Mouse (Mus musculus) Patski (cell line): Measurements from ENCODE around the gene Ankrd13c. TPM values are rescaled to one million over a fixed set of nuclear protein-coding genes. Genes with fewer than 3 reads are reported as not detected.
A peak's percentile ranks its signal among the peaks of the same experiment; 100 is the strongest.

ENCODE experiments used
- ATAC-seq: fragments of 100-300 bp; one replicate; pipeline ENCODE4 v1.8.0; 2021
- CTCF ChIA-PET: fragments of 350-600 bp; sonication (Branson Sonifier 250); formaldehyde crosslinking; loops from one replicate; lab custom pipeline; 2022; ENCODE audit warnings: inconsistent platforms; lab: Charles Lee
- POLR2A ChIA-PET: fragments of 350-600 bp; sonication (Branson Sonifier 250); formaldehyde crosslinking; loops from one replicate; lab custom pipeline; 2022; ENCODE audit warnings: antibody characterized with exemption, inconsistent platforms; lab: Charles Lee
- DNase-seq: peaks from one replicate; pipeline ENCODE4 v3.0.0-alpha.2; 2011; ENCODE audit warnings: low read depth, low spot score
- H3K27me3 ChIP-seq: fragments of 371-371 bp; one replicate; pipeline ENCODE4 v1.5.1; 2021
- CTCF ChIP-seq: fragments of 100-300 bp; IDR thresholded peaks from one replicate; pipeline ENCODE4 v1.5.1; 2021
- in situ Hi-C: fragments of 300-500 bp; cut with MboI; formaldehyde crosslinking; loops from 3 replicates; pipeline ENCODE4 v1.11.1; 2018; ENCODE audit warnings: low pct_unique_long_range_greater_than_20kb, mixed read lengths
- polyA plus RNA-seq: library from polyadenylated mRNA; unstranded; gene quantifications from one replicate; pipeline ENCODE4 v1.2.3, GENCODE M21; 2021

The Ankrd13c gene
- polyA plus RNA-seq, 1 experiment from 2014 or later: 90.6 TPM

DNA sequence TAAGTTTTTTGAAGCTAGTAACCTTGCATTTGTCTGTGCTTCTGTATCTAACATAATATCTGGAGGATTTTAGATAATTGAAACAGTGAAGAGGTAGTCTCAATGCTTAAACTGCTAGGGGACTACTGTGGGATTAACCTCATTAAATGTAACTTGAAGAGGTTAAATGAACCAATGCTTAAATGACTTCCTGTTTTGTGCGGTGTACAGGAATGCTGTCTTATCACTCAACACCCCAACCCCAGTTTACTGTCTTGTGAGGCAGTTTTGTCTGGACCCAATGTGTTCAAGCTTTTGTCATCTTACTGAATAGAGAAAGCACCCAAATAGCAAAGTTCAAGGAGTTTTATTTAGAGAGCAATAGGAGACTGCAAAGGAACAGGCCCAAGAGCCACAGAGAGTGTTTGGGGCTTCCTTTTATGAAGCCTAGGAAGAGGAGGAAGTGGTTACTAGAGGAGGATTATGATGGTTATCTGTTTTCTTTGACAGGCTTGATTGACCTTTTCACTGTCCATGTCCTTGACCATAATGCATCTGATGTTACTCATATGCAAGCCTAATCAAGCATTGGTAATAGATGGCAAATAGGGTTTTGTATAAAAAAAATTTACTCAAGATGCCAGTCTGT lies 51.8 kb downstream of the Ankrd13c start:
- POLR2A ChIA-PET: interaction anchor here (1.5 kb wide), 1 partner anchor 77 kb away, joined by 3 read pairs; no protein-coding TSS in a partner anchor
- CTCF ChIA-PET: interaction anchor here (1.1 to 4.3 kb wide), 3 partner anchors 10 to 26 kb away, joined by 3 to 28 read pairs (median 3); no protein-coding TSS in a partner anchor
- no peak for TF ChIP-seq CTCF

GRCm38 (mm10) chr3:158008647-158009046 lies 61.6 kb downstream of the Ankrd13c start:
- no peaks in the 10 kb centered on the region for H3K27me3 ChIP-seq
- DNase-seq (no peak), ATAC-seq (no peak)
- TF ChIP-seq CTCF: no peak
- in situ Hi-C loops: no loop called here
- ChIA-PET CTCF (interaction anchor here (1.0 to 6.6 kb wide), 8 partner anchors 11 to 133 kb away, joined by 3 to 28 read pairs (median 4); no protein-coding TSS in a partner anchor), POLR2A (interaction anchor here (0.8 to 1.5 kb wide), 4 partner anchors 18 to 47 kb away, joined by 3 to 4 read pairs (median 3); no protein-coding TSS in a partner anchor)

More for the DNA sequence above, 51.8 kb downstream of the Ankrd13c start:
- in situ Hi-C loops: no loop called here
- H3K27me3 ChIP-seq: no peaks in the 10 kb centered on the region
- DNase-seq (no peak), ATAC-seq (no peak)

GRCm38 (mm10) chr3:158009762-158010320 lies 62.8 kb downstream of the Ankrd13c start:
- POLR2A ChIA-PET: interaction anchor here (1.0 to 1.5 kb wide), 2 partner anchors 27 to 48 kb away, joined by 3 read pairs; partner anchors contain the start of genes Lrrc40 and Srsf11
- no peak for DNase-seq
- ATAC-seq: no peak
- TF ChIP-seq CTCF: no peak
- CTCF ChIA-PET: interaction anchor here (0.8 to 6.6 kb wide), 9 partner anchors 9 to 157 kb away, joined by 3 to 28 read pairs (median 4); no protein-coding TSS in a partner anchor
- in situ Hi-C loops: loop anchor here (10.0 kb wide), 1 partner anchor 465 kb away; no protein-coding TSS in a partner anchor
- H3K27me3 ChIP-seq: no peaks in the 10 kb centered on the region

DNA sequence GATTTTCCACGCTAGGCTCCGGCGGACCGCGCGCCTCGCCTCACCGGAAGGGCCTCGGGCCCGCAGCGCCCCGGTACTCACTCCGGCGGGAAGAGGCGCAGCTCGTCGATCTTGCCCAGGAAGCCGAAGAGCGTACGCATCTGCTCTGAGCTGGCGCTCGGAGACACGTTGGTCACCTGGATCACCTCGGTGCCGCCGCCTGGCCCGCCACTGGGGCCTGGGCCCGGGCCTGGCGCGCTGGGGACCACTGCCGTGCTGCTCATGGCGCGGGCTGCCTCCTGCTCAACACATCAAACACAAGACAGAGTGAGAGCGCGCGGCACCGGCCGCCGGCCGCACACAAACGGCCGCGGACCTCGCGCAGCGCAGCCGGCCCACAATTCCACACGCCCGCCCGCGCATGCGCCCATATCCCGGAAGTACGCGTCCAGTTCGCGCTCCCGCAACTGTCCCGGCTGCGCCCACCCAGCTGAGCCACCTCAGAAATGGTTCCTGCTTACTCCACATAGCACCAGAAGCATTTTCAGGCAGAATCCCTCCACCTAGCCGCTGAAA lies 84.4 kb downstream of the Ankrd13c start:
- H3K27me3 ChIP-seq: no peaks in the 10 kb centered on the region
- in situ Hi-C loops: no loop called here
- ChIA-PET POLR2A (interaction anchor here (0.5 to 1.4 kb wide), 2 partner anchors 11 to 866 kb away, joined by 3 read pairs; no protein-coding TSS in a partner anchor), CTCF (interaction anchor here (0.5 to 1.9 kb wide), 4 partner anchors 10 to 26 kb away, joined by 3 to 5 read pairs (median 3); no protein-coding TSS in a partner anchor)
- DNase-seq (peak; percentile 66), ATAC-seq (peak; percentile 84)
- no peak for TF ChIP-seq CTCF

- no peaks in the 10 kb centered on the region for H3K27me3 ChIP-seq
- no peak for TF ChIP-seq CTCF
- DNase-seq (no peak), ATAC-seq (no peak)
- in situ Hi-C loops: no loop called here
- ChIA-PET POLR2A (interaction anchor here (0.5 kb wide), 1 partner anchor 865 kb away, joined by 3 read pairs; no protein-coding TSS in a partner anchor), CTCF (interaction anchor here (1.0 to 1.9 kb wide), 5 partner anchors 12 to 85 kb away, joined by 3 to 5 read pairs (median 3); partner anchors contain the start of gene Ankrd13c)
These were observed 85.1 kb downstream of the Ankrd13c start for GRCm38 (mm10) chr3:158032106-158032505.

DNA sequence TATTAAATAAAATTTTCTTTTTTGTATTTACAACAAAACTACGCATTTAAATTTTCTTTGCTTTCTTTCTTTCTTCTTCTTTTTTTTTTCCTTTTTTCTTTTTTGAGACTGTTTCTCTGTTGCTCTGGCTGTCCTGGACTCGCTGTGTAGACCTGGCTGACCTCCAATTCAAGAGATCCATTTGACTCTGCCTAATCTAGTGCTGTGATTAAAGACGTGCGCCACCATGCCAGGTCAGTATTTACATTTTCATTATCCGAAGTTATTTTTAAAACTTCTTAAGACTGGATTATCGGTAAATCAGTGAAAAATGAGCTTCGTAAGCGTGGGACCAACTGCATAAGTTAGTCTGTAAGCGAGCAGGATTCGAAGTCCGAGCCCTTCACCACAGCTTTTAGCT lies 88.8 kb downstream of the Ankrd13c start:
- in situ Hi-C loops: no loop called here
- ChIA-PET CTCF (interaction anchor here (1.0 to 1.5 kb wide), 5 partner anchors 11 to 41 kb away, joined by 3 to 6 read pairs (median 4); no protein-coding TSS in a partner anchor), POLR2A (interaction anchor here (1.0 to 1.8 kb wide), 3 partner anchors 23 to 89 kb away, joined by 4 read pairs; partner anchors contain the start of gene Ankrd13c)
- H3K27me3 ChIP-seq: no peaks in the 10 kb centered on the region
- DNase-seq: peak; percentile 25
- TF ChIP-seq CTCF: no peak
- no peak for ATAC-seq

DNA sequence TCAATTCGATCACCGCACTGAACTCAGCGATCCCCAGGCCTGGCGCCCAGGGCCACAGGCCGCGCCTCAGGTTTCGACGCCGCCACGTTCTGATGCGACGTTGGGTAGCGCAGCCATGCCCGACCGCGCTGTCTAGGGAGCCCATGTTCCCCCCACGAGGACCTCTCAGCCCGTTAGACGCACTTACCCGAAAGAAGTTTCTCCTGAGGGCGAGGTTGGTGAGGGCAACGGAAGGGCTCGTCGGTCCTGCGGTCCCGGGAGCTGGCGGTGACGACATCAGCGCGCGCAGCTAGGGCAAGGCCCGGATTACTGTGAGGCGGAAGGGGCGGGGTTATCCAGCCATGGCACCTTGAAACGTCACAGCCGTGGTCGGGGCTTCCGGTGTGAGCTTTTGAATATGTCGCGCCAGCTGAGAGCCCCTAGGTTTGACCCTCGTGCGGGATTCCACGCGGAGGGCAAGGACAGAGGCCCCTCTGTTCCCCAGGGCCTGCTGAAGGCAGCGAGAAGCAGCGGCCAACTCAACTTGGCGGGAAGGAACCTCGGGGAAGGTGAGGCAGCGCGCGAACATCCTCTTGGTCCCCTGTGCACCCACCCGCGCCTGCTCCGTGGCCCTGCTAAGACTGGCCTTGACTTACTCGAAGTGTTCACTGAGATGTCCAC lies 89.4 kb downstream of the Ankrd13c start, which contains the start of the genes Srsf11 and Lrrc40:
Srsf11 (minus strand) TSS at position 311 of the 660 bp plus-strand sequence.
Lrrc40 (plus strand) TSS at position 334 of the 660 bp plus-strand sequence.
- ChIA-PET CTCF (interaction anchor here (0.7 to 1.5 kb wide), 7 partner anchors 11 to 90 kb away, joined by 3 to 6 read pairs (median 4); partner anchors contain the start of gene Ankrd13c), POLR2A (interaction anchor here (0.6 to 1.8 kb wide), 4 partner anchors 22 to 90 kb away, joined by 3 to 4 read pairs (median 4); partner anchors contain the start of gene Ankrd13c)

GRCm38 (mm10) chr3:158038106-158038505 lies 91.1 kb downstream of the Ankrd13c start:
- ATAC-seq (no peak), DNase-seq (no peak)
- ChIA-PET POLR2A (no interaction called here), CTCF (interaction anchor here (0.9 to 1.1 kb wide), 2 partner anchors 14 to 161 kb away, joined by 4 read pairs; no protein-coding TSS in a partner anchor)
- TF ChIP-seq CTCF: no peak
- in situ Hi-C loops: no loop called here
- H3K27me3 ChIP-seq: no peaks in the 10 kb centered on the region

More for the DNA sequence above, 89.4 kb downstream of the Ankrd13c start, which contains the start of the genes Srsf11 and Lrrc40:
- peak; percentile 91 for ATAC-seq
- in situ Hi-C loops: no loop called here
- H3K27me3 ChIP-seq: no peaks in the 10 kb centered on the region
- peak; percentile 87 for DNase-seq
- no peak for TF ChIP-seq CTCF

- TF ChIP-seq CTCF: no peak
- ChIA-PET POLR2A (interaction anchor here (0.7 kb wide), 1 partner anchor 32 kb away, joined by 3 read pairs; no protein-coding TSS in a partner anchor), CTCF (interaction anchor here (0.6 kb wide), 1 partner anchor 14 kb away, joined by 3 read pairs; no protein-coding TSS in a partner anchor)
- in situ Hi-C loops: no loop called here
- no peaks in the 10 kb centered on the region for H3K27me3 ChIP-seq
- DNase-seq (no peak), ATAC-seq (no peak)
These were observed 93.7 kb downstream of the Ankrd13c start for GRCm38 (mm10) chr3:158040755-158041154.
